Mouse (Mus musculus) megakaryocyte progenitor cell, adult 5-6 weeks (primary cell): Measurements from ENCODE around the gene Krt14. TPM values are rescaled to one million over a fixed set of nuclear protein-coding genes. Genes with fewer than 3 reads are reported as not detected.
A peak's percentile ranks its signal among the peaks of the same experiment; 100 is the strongest.

Experiments used
- ATAC-seq: replicated peaks from 2 replicates; pipeline ENCODE4 v1.8.0; 2016; ENCODE audit warnings: mild to moderate bottlenecking, moderate TSS enrichment, inconsistent platforms; ENCODE audit not compliant: poor library complexity
- total RNA-seq, 2 experiments: library from RNA; stranded (forward) in 1 of 2; stranded (reverse) in 1 of 2; fragments of 157-497, 149-512 nt in 1 of 2; fragments of 200-1000 nt in 1 of 2; gene quantifications; 2 replicates each; pipeline versions ENCODE4 v1.2.3 to v1.2.4; 2015 to 2017

Krt14 gene
- total RNA-seq, 2 experiments from 2014 or later = not detected

GRCm38 (mm10) chr11:100168765-100169762 lies 38.3 kb downstream of the Krt14 start:
- peak; percentile 80 for ATAC-seq

GRCm38 (mm10) chr11:100168071-100168470 lies 39.3 kb downstream of the Krt14 start:
- no peak for ATAC-seq

- ATAC-seq = no peak
These were observed 43.0 kb downstream of the Krt14 start for GRCm38 (mm10) chr11:100164392-100164791.

- ATAC-seq = no peak
These were observed 49.4 kb downstream of the Krt14 start for GRCm38 (mm10) chr11:100157908-100158477.

- no peak for ATAC-seq
These were observed 50.0 kb downstream of the Krt14 start for GRCm38 (mm10) chr11:100157331-100157730.

GRCm38 (mm10) chr11:100155497-100156255 lies 51.7 kb downstream of the Krt14 start:
- ATAC-seq = no peak

Other genes starting within 250 kb of the Krt14 start
- gene Krtap29-1, start 228.5 kb downstream of the Krt14 start, total RNA-seq (2015) = not detected in 2 replicates
- not detected in 2 replicates for gene Krtap29-1, start 228.5 kb downstream of the Krt14 start, total RNA-seq (2017)
- not detected in 2 replicates for gene Krtap16-1, start 221.0 kb downstream of the Krt14 start, total RNA-seq (2015)
- not detected in 2 replicates for gene Krtap16-1, start 221.0 kb downstream of the Krt14 start, total RNA-seq (2017)
- not detected in 2 replicates for gene Krtap17-1, start 213.6 kb downstream of the Krt14 start, total RNA-seq (2015)
- gene Krtap17-1, start 213.6 kb downstream of the Krt14 start, total RNA-seq (2017) = not detected in 2 replicates
- not detected in 2 replicates for gene Krt33a, start 191.3 kb downstream of the Krt14 start, total RNA-seq (2015)
- gene Krt33a, start 191.3 kb downstream of the Krt14 start, total RNA-seq (2017) = not detected in 2 replicates
- gene Krt33b, start 177.7 kb downstream of the Krt14 start, total RNA-seq (2015) = not detected in 2 replicates
- gene Krt33b, start 177.7 kb downstream of the Krt14 start, total RNA-seq (2017) = not detected in 2 replicates
- gene Krt34, start 166.0 kb downstream of the Krt14 start, total RNA-seq (2015) = not detected in 2 replicates
- gene Krt34, start 166.0 kb downstream of the Krt14 start, total RNA-seq (2017) = not detected in 2 replicates
- gene Krt31, start 157.0 kb downstream of the Krt14 start, total RNA-seq (2015) = not detected in 2 replicates
- not detected in 2 replicates for gene Krt31, start 157.0 kb downstream of the Krt14 start, total RNA-seq (2017)
- gene Krt32, start 119.3 kb downstream of the Krt14 start, total RNA-seq (2015) = not detected in 2 replicates
- not detected in 2 replicates for gene Krt32, start 119.3 kb downstream of the Krt14 start, total RNA-seq (2017)
- not detected in 2 replicates for gene Krt35, start 111.3 kb downstream of the Krt14 start, total RNA-seq (2015)
- not detected in 2 replicates for gene Krt35, start 111.3 kb downstream of the Krt14 start, total RNA-seq (2017)
- not detected in 2 replicates for gene Krt36, start 101.9 kb downstream of the Krt14 start, total RNA-seq (2015)
- gene Krt36, start 101.9 kb downstream of the Krt14 start, total RNA-seq (2017) = not detected in 2 replicates
- gene Krt13, start 86.0 kb downstream of the Krt14 start, total RNA-seq (2015) = not detected in 2 replicates
- gene Krt13, start 86.0 kb downstream of the Krt14 start, total RNA-seq (2017) = not detected in 2 replicates
- not detected in 2 replicates for gene Krt15, start 71.6 kb downstream of the Krt14 start, total RNA-seq (2015)
- gene Krt15, start 71.6 kb downstream of the Krt14 start, total RNA-seq (2017) = not detected in 2 replicates
- not detected in 2 replicates for gene Krt19, start 58.9 kb downstream of the Krt14 start, total RNA-seq (2015)
- gene Krt19, start 58.9 kb downstream of the Krt14 start, total RNA-seq (2017) = not detected in 2 replicates
- gene Krt9, start 14.3 kb downstream of the Krt14 start, total RNA-seq (2015) = not detected in 2 replicates
- not detected in 2 replicates for gene Krt9, start 14.3 kb downstream of the Krt14 start, total RNA-seq (2017)
- gene Krt16, start 41.4 kb upstream of the Krt14 start, total RNA-seq (2015) = not detected in 2 replicates
- gene Krt16, start 41.4 kb upstream of the Krt14 start, total RNA-seq (2017) = not detected in 2 replicates
- gene Krt17, start 53.5 kb upstream of the Krt14 start, total RNA-seq (2015) = not detected in 2 replicates
- gene Krt17, start 53.5 kb upstream of the Krt14 start, total RNA-seq (2017) = not detected in 2 replicates
- gene Krt42, start 62.3 kb upstream of the Krt14 start, total RNA-seq (2015) = not detected in 2 replicates
- not detected in 2 replicates for gene Krt42, start 62.3 kb upstream of the Krt14 start, total RNA-seq (2017)
- gene Eif1, start 112.3 kb upstream of the Krt14 start, total RNA-seq (2015) = 1,262 and 1,322 TPM in 2 replicates
- gene Eif1, start 112.3 kb upstream of the Krt14 start, total RNA-seq (2017) = 95.6 and 142 TPM in 2 replicates
- not detected in 2 replicates for gene Gast, start 126.9 kb upstream of the Krt14 start, total RNA-seq (2015)
- not detected in 2 replicates for gene Gast, start 126.9 kb upstream of the Krt14 start, total RNA-seq (2017)
- gene Hap1, start 148.6 kb upstream of the Krt14 start, total RNA-seq (2015) = not detected in 2 replicates
- gene Hap1, start 148.6 kb upstream of the Krt14 start, total RNA-seq (2017) = not detected in 2 replicates
- 1.5 and 4.0 TPM in 2 replicates for gene Jup, start 190.2 kb upstream of the Krt14 start, total RNA-seq (2015)
- gene Jup, start 190.2 kb upstream of the Krt14 start, total RNA-seq (2017) = 1.4 and 2.5 TPM in 2 replicates
- 0.05 TPM in 1 of 2 replicates, not detected in the other for gene P3h4, start 207.3 kb upstream of the Krt14 start, total RNA-seq (2015)
- 0.08 TPM in 1 of 2 replicates, not detected in the other for gene P3h4, start 207.3 kb upstream of the Krt14 start, total RNA-seq (2017)
- gene Fkbp10, start 208.1 kb upstream of the Krt14 start, total RNA-seq (2015) = not detected in 2 replicates
- not detected in 2 replicates for gene Fkbp10, start 208.1 kb upstream of the Krt14 start, total RNA-seq (2017)
- gene Nt5c3b, start 234.3 kb upstream of the Krt14 start, total RNA-seq (2015) = 21.4 and 32.9 TPM in 2 replicates
- gene Nt5c3b, start 234.3 kb upstream of the Krt14 start, total RNA-seq (2017) = 31.8 and 37.3 TPM in 2 replicates
- not detected in 2 replicates for gene Klhl10, start 234.4 kb upstream of the Krt14 start, total RNA-seq (2015)
- 0.10 and 0.33 TPM in 2 replicates for gene Klhl10, start 234.4 kb upstream of the Krt14 start, total RNA-seq (2017)